Mouse (Mus musculus) midbrain, embryonic 16.5 days (tissue): Measurements from ENCODE around the gene Rnh1. TPM values are rescaled to one million over a fixed set of nuclear protein-coding genes. Genes with fewer than 3 reads are reported as not detected.

ENCODE experiments used
- ATAC-seq: fragments of 200-750 bp; cut with Nextera tagmentation; 2 replicates; pipeline ENCODE4 v1.8.0; 2017; ENCODE audit warnings: moderate TSS enrichment
- H3K27ac ChIP-seq: fragments of 300-500 bp; sonication (generic); 2 replicates; pipeline ENCODE4 v1.5.1; 2014; ENCODE audit warnings: mild to moderate bottlenecking, low read length, mixed read lengths
- H3K27me3 ChIP-seq: fragments of 300-500 bp; sonication (generic); 2 replicates; pipeline ENCODE4 v1.6.1; 2014; ENCODE audit warnings: low read depth, low read length, mixed read lengths; ENCODE audit not compliant: control insufficient read depth, insufficient read depth
- H3K36me3 ChIP-seq: fragments of 300-500 bp; sonication (generic); 2 replicates; pipeline ENCODE4 v1.6.1; 2014; ENCODE audit warnings: mild to moderate bottlenecking, low read length, moderate library complexity, mixed read lengths; ENCODE audit not compliant: control insufficient read depth, insufficient read depth
- H3K4me1 ChIP-seq: fragments of 300-500 bp; sonication (generic); 2 replicates; pipeline ENCODE4 v1.6.1; 2014; ENCODE audit warnings: mild to moderate bottlenecking, low read length, mixed read lengths; ENCODE audit not compliant: control insufficient read depth, insufficient read depth
- H3K4me2 ChIP-seq: fragments of 300-500 bp; sonication (generic); 2 replicates; pipeline ENCODE4 v1.6.1; 2014; ENCODE audit warnings: mild to moderate bottlenecking, low read length, mixed read lengths
- H3K4me3 ChIP-seq: fragments of 300-500 bp; sonication (generic); 2 replicates; pipeline ENCODE4 v1.5.1; 2014; ENCODE audit warnings: low read depth, mild to moderate bottlenecking, low read length, moderate library complexity, mixed read lengths
- H3K9ac ChIP-seq: fragments of 300-500 bp; sonication (generic); 2 replicates; pipeline ENCODE4 v1.6.1; 2014; ENCODE audit warnings: low read depth, low read length, mixed read lengths
- H3K9me3 ChIP-seq: fragments of 300-500 bp; sonication (generic); replicated peaks from 2 replicates; pipeline ENCODE4 v1.6.1; 2014; ENCODE audit warnings: mild to moderate bottlenecking, low read length, mixed read lengths; ENCODE audit not compliant: control insufficient read depth, poor library complexity, severe bottlenecking
- WGBS: fragments of 180-500 bp; shearing (Covaris S2); extraction: QIAGEN DNeasy Blood & Tissue Kit; methylation state at CpG from one replicate; pipeline ENCODE4 v1.1.7; 2014; 5-methylcytosine and 5-hydroxymethylcytosine counted together
- polyA plus RNA-seq: library from polyadenylated mRNA; unstranded; fragments of >200 nt; fragmentation: Nextera tagmentation; extraction: Ambion mirVana; gene quantifications from 2 replicates; pipeline ENCODE4 v1.2.1, GENCODE M21; 2015

Gene Rnh1
- 35.3 and 37.8 TPM in 2 replicates for polyA plus RNA-seq

DNA sequence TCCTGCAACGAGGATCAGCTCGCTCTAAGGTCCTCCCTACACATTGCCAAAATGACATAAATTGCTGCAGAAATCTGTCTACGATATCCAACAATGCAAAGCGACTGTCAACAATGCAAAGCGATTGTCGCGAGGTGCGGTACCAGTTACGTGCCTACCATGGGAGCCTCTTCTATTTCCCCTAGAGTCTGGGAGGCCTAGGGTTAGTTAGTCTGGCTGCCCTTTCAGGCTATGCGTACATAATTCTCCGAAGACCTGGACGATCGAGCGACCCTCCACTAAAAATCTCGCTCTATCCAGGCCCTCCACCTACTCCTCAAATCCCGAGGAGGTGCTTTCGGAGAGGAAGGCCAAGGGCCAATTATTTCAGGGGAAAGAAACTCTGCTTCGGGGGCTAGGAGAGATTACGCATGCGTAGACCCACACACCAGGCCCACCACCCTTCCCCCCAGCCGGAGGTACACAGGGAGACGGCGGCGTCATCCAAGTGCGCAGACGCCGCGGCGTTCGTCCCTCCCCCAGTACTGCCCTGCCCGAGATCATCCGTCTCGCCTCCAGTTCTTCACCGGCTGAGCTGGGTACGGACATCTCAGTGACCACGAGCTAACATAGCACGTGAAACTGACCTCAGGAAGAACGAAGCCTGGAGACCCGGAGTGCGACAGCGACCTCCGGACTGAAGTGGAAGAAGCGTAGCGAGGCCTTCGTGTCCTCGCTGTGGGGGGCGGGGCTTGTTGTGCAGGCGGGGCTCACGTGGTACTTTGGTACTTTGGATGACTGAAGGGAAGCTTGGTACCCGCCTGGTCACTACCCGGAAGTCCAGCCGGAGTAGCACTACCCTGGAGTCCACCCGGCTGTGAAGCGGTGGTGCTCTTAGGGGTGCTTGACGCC is at the start of gene Rnh1:
Gene Rnh1, minus strand, starts transcription at position 742 of the 891 bp plus-strand sequence.
- Histone ChIP-seq H3K9me3 (no peaks in the 10 kb centered on the region), H3K27me3 (no peaks in the 10 kb centered on the region)
- WGBS: 2% methylated on average over 55 of the region's 55 CpGs

GRCm38 (mm10) chr7:141222126-141222467 is 49.4 kb upstream of the Rnh1 start:
- Histone ChIP-seq H3K4me1 (peaks cover 12% of the 10 kb centered on the region), H3K4me3 (peak overlapping the region; percentile 41), H3K9me3 (no peaks in the 10 kb centered on the region), H3K27me3 (no peaks in the 10 kb centered on the region), H3K27ac (peak overlapping the region; percentile 73), H3K4me2 (peak overlapping the region; percentile 80), H3K9ac (peak overlapping the region; percentile 68), H3K36me3 (no peaks in the 10 kb centered on the region; the same call in 1 of the 2 replicates)
- no peak for ATAC-seq
- WGBS: 9% methylated on average over 8 of the region's 8 CpGs

More for the DNA sequence above, at the start of gene Rnh1:
- Histone ChIP-seq H3K4me1 (peaks cover 11% of the 10 kb centered on the region), H3K4me3 (peak within 1 kb of the TSS; percentile 51), H3K9ac (peak within 1 kb of the TSS; percentile 77), H3K27ac (peak within 1 kb of the TSS; percentile 90), H3K4me2 (peak within 1 kb of the TSS; percentile 72), H3K36me3 (no peaks in the 10 kb centered on the region)
- ATAC-seq: peak; percentile 98

- no peaks in the 10 kb centered on the region; the same call in 1 of the 2 replicates for H3K36me3 ChIP-seq
- H3K4me3 ChIP-seq: peak overlapping the region; percentile 41
- H3K4me2 ChIP-seq: peak overlapping the region; percentile 80
- no peaks in the 10 kb centered on the region for H3K9me3 ChIP-seq
- ATAC-seq: peak; percentile 96
- H3K9ac ChIP-seq: peak overlapping the region; percentile 68
- peaks cover 15% of the 10 kb centered on the region for H3K4me1 ChIP-seq
- WGBS: 4% methylated on average over 43 of the region's 44 CpGs
- H3K27me3 ChIP-seq: no peaks in the 10 kb centered on the region
- H3K27ac ChIP-seq: peak overlapping the region; percentile 73
Observed at GRCm38 (mm10) chr7:141221249-141222125, 48.8 kb upstream of the Rnh1 start.

DNA sequence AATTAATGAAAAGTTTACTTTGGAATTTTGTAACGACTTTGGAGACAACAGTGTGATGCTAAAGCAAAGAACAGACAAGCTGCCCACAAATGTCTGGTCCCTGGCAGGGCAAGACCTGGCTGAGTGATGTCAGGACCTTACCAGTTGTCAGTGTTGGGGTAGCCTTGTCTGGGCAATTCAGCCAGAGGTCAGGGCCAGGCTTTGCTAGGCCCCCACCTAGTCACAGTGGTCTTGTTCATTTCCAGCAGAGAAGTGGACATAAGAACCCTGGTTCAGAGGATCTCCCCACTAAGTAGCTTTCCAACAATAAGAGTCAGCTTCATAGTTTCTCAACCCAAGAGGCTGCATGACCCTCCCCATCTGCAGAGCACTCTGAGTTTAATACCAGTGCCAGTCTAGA is 47.7 kb upstream of the Rnh1 start:
- no peak overlapping the region for H3K4me2 ChIP-seq
- H3K4me1 ChIP-seq: peaks cover 19% of the 10 kb centered on the region
- H3K9me3 ChIP-seq: no peaks in the 10 kb centered on the region
- H3K9ac ChIP-seq: no peak overlapping the region
- no peak overlapping the region for H3K4me3 ChIP-seq
- ATAC-seq: no peak
- H3K27ac ChIP-seq: no peak overlapping the region
- no peaks in the 10 kb centered on the region for H3K27me3 ChIP-seq
- H3K36me3 ChIP-seq: no peaks in the 10 kb centered on the region; the same call in 1 of the 2 replicates
- WGBS: 79% methylated on average over 1 of the region's 1 CpGs

DNA sequence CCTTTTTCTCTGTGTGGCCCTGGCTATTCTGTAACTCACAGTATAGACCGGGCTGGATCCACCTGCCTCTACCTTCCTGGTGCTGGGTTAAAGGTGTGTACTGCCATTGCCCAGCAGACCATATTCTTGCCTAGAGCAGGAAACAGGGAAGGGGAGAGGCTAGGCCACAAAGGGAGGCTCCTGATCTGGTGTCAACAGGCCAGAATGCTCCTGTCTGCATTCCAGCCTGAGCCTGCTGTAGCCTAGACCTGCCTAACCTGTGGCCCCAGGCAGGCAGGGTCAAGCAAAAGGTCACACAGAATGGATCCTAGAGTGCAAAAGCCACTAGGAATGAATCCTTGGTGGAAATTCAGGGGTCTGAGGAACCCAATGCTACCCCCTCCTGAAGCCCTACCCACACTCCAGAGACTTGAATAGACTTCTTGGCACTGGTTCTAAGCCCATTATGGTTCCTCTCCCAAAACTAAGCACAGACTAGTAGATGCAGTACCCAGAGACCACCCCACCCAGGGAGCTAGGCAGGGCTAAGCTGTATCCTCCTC is 47.0 kb upstream of the Rnh1 start:
- H3K4me2 ChIP-seq: no peak overlapping the region
- peaks cover 23% of the 10 kb centered on the region for H3K4me1 ChIP-seq
- no peak overlapping the region for H3K27ac ChIP-seq
- no peaks in the 10 kb centered on the region for H3K27me3 ChIP-seq
- H3K9ac ChIP-seq: no peak overlapping the region
- WGBS: 94% methylated on average over 1 of the region's 1 CpGs
- H3K36me3 ChIP-seq: no peaks in the 10 kb centered on the region; the same call in 1 of the 2 replicates
- no peak overlapping the region for H3K4me3 ChIP-seq
- no peaks in the 10 kb centered on the region for H3K9me3 ChIP-seq
- no peak for ATAC-seq

GRCm38 (mm10) chr7:141218557-141219133 is 46.0 kb upstream of the Rnh1 start:
- Histone ChIP-seq H3K9me3 (no peaks in the 10 kb centered on the region), H3K27me3 (no peaks in the 10 kb centered on the region), H3K27ac (no peak overlapping the region), H3K9ac (no peak overlapping the region), H3K36me3 (no peaks in the 10 kb centered on the region; the same call in 1 of the 2 replicates), H3K4me3 (no peak overlapping the region), H3K4me1 (peaks cover 23% of the 10 kb centered on the region), H3K4me2 (no peak overlapping the region)
- no peak for ATAC-seq
- 94% methylated on average over 5 of the region's 5 CpGs for WGBS

- H3K4me2 ChIP-seq: no peak overlapping the region
- no peaks in the 10 kb centered on the region for H3K27me3 ChIP-seq
- H3K36me3 ChIP-seq: no peaks in the 10 kb centered on the region; the same call in 1 of the 2 replicates
- H3K9ac ChIP-seq: no peak overlapping the region
- ATAC-seq: no peak
- peaks cover 23% of the 10 kb centered on the region for H3K4me1 ChIP-seq
- H3K4me3 ChIP-seq: no peak overlapping the region
- H3K27ac ChIP-seq: no peak overlapping the region
- 81% methylated on average over 3 of the region's 3 CpGs for WGBS
- H3K9me3 ChIP-seq: no peaks in the 10 kb centered on the region
Observed at GRCm38 (mm10) chr7:141218141-141218540, 45.5 kb upstream of the Rnh1 start.

DNA sequence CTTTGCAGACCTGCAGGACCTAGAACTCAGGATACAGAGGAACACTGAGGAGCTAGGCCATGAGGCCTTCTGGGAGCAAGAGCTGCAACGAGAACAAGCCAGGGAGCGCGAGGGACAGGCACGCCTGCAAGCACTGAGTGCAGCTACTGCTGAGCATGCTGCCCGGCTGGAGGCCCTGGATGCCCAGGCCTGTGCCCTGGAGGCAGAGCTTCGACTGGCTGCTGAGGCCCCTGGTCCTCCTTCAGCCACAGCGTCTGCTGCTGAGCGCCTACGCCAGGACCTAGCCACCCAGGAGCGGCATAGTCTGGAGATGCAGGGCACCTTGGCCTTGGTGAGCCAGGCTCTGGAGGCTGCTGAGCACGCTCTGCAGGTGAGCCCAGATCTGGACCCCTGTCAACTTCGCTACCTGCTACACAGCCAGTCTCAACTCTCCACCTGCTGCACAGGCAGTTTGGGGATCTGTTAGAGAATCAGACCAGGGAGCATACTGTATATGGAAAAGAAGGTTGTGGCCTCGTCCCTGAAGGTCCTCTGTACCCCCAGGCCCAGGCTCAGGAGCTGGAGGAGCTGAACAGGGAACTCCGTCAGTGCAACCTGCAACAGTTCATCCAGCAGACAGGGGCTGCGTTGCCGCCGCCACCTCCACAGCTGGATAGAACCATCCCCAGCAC is 44.8 kb upstream of the Rnh1 start:
- Histone ChIP-seq H3K27me3 (no peaks in the 10 kb centered on the region), H3K4me2 (no peak overlapping the region), H3K9ac (no peak overlapping the region), H3K9me3 (no peaks in the 10 kb centered on the region), H3K36me3 (no peaks in the 10 kb centered on the region; the same call in 1 of the 2 replicates), H3K4me1 (peaks cover 20% of the 10 kb centered on the region), H3K4me3 (no peak overlapping the region), H3K27ac (no peak overlapping the region)
- no peak for ATAC-seq
- WGBS: 91% methylated on average over 17 of the region's 17 CpGs
